Mouse (Mus musculus): ENCODE measurements around the gene Tdpoz2.
A peak's percentile ranks its signal among the peaks of the same experiment; 100 is the strongest.
"Not testable (repeated sequence)": the region's sequence is repeated elsewhere in the genome, so short reads cannot be mapped to it uniquely, and the experiment has no call there.

Gene Tdpoz2

DNA sequence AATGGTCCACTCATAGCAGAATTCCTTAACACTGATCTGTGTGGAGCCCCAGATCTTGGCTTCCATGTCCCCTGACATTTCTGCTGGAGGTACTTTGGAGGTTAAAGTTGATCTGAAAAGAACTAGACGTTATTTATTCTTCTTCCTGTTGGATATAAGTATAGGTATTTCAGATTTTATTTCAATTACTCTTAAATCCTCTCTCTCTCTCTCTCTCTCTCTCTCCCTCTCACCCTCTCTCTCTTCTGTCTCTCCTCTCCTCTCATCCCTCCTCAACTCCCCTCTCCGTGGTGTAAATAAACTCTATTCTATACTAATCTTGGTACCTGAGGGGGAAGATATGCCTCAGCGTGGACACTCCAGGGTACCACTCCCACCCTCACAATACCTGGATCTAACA lies at the start of gene Tdpoz2:
Tdpoz2 (minus strand) TSS at position 101 of the 400 bp plus-strand sequence.
- DNase-seq = no peak

GRCm38 (mm10) chr3:93692970-93693369 lies 40.5 kb upstream of the Tdpoz2 start, which contains the start of gene Gm37596:
Gm37596 (minus strand) TSS chr3:93693070.
- not testable (repeated sequence) for DNase-seq

GRCm38 (mm10) chr3:93676210-93676609 lies 23.7 kb upstream of the Tdpoz2 start, which contains the start of gene Tdpoz1:
Tdpoz1 (minus strand) TSS chr3:93676310.
- not testable (repeated sequence) for DNase-seq

DNA sequence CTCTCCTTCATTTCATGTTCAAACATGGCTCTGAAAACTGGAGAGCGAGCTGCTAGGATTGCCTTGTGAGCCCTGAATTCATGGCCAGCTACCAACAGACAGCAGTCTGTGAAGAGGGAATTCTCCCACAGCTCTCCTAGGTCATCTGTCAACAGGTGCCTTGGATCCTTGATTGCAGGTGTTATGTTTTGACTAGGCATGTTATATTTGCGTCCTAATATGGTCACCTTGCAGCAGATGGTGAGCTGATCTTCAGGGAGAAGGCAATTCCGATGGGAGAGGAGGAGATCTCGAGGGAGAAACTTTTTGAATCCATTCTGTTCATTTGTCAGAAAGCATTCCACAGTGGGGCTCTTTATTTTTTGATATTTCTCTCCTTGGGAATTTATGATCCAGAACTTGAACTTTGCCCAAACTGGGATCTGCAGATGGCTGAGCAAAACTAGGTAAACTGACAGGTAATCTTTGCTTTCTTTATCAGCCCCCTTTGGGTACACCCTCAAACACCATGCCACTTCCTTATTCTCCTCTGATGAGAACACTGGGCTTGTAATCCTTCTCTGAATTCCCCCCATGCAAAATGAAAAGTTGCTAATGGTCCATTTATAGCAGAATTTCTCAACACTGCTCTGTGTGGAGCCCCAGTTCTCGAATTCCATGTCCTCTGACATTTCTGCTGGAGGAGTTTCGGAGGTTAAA lies 18.5 kb upstream of the Tdpoz2 start:
- not testable (repeated sequence) for DNase-seq

GRCm38 (mm10) chr3:93654260-93654659 lies 1.8 kb upstream of the Tdpoz2 start:
- DNase-seq = no peak

- DNase-seq = not testable (repeated sequence)
These were observed 21.4 kb downstream of the Tdpoz2 start for GRCm38 (mm10) chr3:93630917-93631714.

DNA sequence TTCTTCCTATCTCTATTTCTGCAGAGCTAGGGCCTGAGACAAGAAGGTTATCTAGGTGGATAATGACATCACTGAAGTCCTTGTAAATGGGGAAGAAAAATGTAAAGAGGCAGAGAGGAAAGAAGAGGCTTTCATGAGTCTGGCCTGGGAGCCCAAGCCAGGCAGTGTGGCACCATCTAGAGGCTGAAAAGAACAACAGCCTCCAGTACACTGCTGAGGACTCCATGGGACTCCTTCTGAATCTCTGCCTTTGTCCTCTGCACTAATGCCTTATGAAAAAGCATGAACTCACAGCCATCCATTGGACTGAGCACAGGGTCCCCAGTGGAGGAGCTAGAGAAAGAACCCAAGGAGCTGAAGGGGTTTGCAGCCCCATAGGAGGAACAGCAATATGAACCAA lies 43.5 kb downstream of the Tdpoz2 start:
- DNase-seq = peak; percentile 17

DNA sequence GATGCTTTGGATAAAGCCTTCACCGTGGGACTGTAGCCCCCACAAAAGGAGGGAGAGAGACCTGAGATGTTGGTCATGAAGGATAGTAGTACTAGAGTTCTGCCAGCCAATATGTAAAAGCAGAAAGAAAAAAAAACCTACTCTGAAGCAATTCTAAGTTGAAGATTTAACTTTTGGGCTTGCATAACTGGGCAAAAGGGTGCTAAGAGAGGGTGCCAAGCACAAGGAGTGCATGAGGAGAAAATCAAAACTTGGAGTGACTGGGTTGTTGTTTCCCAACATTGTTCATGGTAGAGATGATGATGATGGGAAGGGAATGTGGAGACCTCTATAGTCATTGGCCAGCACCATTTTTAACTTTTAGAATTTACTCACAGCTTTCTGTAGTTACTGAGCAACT lies 50.6 kb downstream of the Tdpoz2 start:
- no peak for DNase-seq
